Mouse (Mus musculus) C2C12 (cell line): ENCODE measurements around the gene Plekha5. TPM values are rescaled to one million over a fixed set of nuclear protein-coding genes. Genes with fewer than 3 reads are reported as not detected.

Experiments
- H3K27me3 ChIP-seq: one replicate; pipeline ENCODE4 v1.6.1; 2011; ENCODE audit not compliant: control insufficient read depth, insufficient read depth, insufficient read length
- H3K36me3 ChIP-seq: one replicate; pipeline ENCODE4 v1.6.1; 2011; ENCODE audit not compliant: control insufficient read depth, insufficient read depth
- H3K4me3 ChIP-seq: one replicate; pipeline ENCODE4 v1.5.1; 2011; ENCODE audit warnings: mild to moderate bottlenecking, control low read depth; ENCODE audit not compliant: poor library complexity, insufficient read depth, severe bottlenecking
- H3K79me2 ChIP-seq: one replicate; pipeline ENCODE4 v1.6.1; 2011; ENCODE audit not compliant: control insufficient read depth, insufficient read depth
- H3K79me3 ChIP-seq: one replicate; pipeline ENCODE4 v1.6.1; 2011; ENCODE audit warnings: low read depth, control low read depth
- H3ac ChIP-seq: one replicate; pipeline ENCODE3; 2011; ENCODE audit warnings: low read depth; ENCODE audit not compliant: control insufficient read depth, insufficient read length
- CEBPB ChIP-seq: IDR thresholded peaks from one replicate; pipeline ENCODE4 v1.6.1; 2011; ENCODE audit warnings: low read depth, mild to moderate bottlenecking, control low read depth, moderate library complexity
- CTCF ChIP-seq: IDR thresholded peaks from one replicate; pipeline ENCODE4 v1.5.1; 2011; ENCODE audit not compliant: control insufficient read depth, insufficient read depth, insufficient read length
- FOSL1 ChIP-seq: IDR thresholded peaks from one replicate; pipeline ENCODE4 v1.8.0; 2011; ENCODE audit warnings: mild to moderate bottlenecking, low read length; ENCODE audit not compliant: poor library complexity, insufficient read depth, severe bottlenecking
- MAX ChIP-seq: IDR thresholded peaks from one replicate; pipeline ENCODE4 v1.6.1; 2011; ENCODE audit warnings: mild to moderate bottlenecking, control low read depth
- MYOD1 ChIP-seq: IDR thresholded peaks from one replicate; pipeline ENCODE4 v1.6.1; 2011; ENCODE audit warnings: low read depth; ENCODE audit not compliant: control insufficient read depth, insufficient read length
- MYOG ChIP-seq: IDR thresholded peaks from one replicate; pipeline ENCODE4 v1.6.1; 2011; ENCODE audit not compliant: control insufficient read depth, insufficient read length; ENCODE audit errors: extremely low read depth
- USF1 ChIP-seq: IDR thresholded peaks from one replicate; pipeline ENCODE4 v1.6.1; 2011; ENCODE audit warnings: low read depth, mild to moderate bottlenecking, control low read depth, moderate library complexity
- polyA plus RNA-seq: library from polyadenylated mRNA; unstranded; fragments of >200 nt; fragmentation: generic; extraction: Trizol; gene quantifications from one replicate; pipeline ENCODE4 v1.2.1, GENCODE M21; 2012; ENCODE audit warnings: missing spikeins

Plekha5 gene
- polyA plus RNA-seq, 1 experiment, result 13.1 TPM

GRCm38 (mm10) chr6:140448010-140448739 is 24.3 kb downstream of the Plekha5 start:
- H3K4me3 ChIP-seq, result no peak overlapping the region
- no peak for TF ChIP-seq MYOD1
- no peak for TF ChIP-seq CEBPB
- TF ChIP-seq MYOG, result no peak
- TF ChIP-seq MAX, result no peak
- TF ChIP-seq CTCF, result no peak
- no peak for TF ChIP-seq USF1
- no peak for TF ChIP-seq FOSL1

DNA sequence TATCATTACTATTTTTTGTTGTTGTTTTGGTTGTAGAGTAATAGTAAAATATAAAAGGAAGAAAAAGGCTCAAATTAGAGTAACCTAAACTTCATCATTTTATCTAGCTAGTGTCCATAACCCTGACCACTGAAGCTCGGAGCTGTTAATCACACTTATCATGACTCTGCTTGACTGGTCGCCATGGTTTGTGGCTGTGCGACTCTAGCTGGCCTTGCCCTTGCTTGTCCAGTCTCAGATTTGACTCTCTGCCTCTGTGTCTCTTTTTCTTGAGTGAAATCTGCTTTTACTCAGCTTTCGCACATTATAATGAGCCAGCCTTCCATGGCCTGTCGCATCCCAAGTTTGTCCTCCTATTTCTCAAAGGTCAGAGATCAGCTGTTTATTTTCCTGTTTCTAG is 26.8 kb downstream of the Plekha5 start:
- Histone ChIP-seq H3ac (no peak overlapping the region), H3K79me3 (no peaks in the 10 kb centered on the region), H3K27me3 (no peaks in the 10 kb centered on the region), H3K36me3 (no peaks in the 10 kb centered on the region), H3K4me3 (no peak overlapping the region), H3K79me2 (peaks cover 3% of the 10 kb centered on the region)
- TF ChIP-seq FOSL1 (no peak), CTCF (no peak), USF1 (no peak), MAX (no peak), MYOG (no peak), MYOD1 (no peak), CEBPB (no peak)

More at GRCm38 (mm10) chr6:140448010-140448739, 24.3 kb downstream of the Plekha5 start:
- H3ac ChIP-seq, result no peak overlapping the region
- no peaks in the 10 kb centered on the region for H3K79me3 ChIP-seq
- H3K79me2 ChIP-seq, result no peaks in the 10 kb centered on the region
- no peaks in the 10 kb centered on the region for H3K36me3 ChIP-seq
- no peaks in the 10 kb centered on the region for H3K27me3 ChIP-seq

DNA sequence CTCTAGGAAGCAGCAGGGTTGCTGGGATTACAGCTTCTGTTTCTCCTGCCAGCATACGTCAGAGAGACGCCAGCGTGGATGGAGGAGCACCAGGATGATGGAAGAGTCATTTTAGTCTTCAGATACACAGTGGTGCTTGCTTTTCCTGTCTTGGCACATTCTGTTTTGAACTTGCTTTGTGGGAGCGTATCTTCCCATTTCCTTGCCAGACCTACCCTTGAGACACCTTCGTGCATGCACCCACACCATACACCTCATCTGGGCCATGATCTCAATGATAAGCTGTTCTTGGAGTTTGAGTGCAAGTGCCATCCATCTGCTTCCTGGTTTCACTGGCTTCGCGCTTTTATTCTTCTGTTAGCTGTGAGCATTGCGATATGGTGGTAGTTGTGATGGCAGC is 28.9 kb downstream of the Plekha5 start:
- Histone ChIP-seq H3K36me3 (no peaks in the 10 kb centered on the region), H3K79me3 (no peaks in the 10 kb centered on the region)

GRCm38 (mm10) chr6:140453454-140453853 is 29.6 kb downstream of the Plekha5 start:
- no peaks in the 10 kb centered on the region for H3K27me3 ChIP-seq
- H3K36me3 ChIP-seq, result no peaks in the 10 kb centered on the region
- TF ChIP-seq MYOG (no peak), MAX (no peak), MYOD1 (no peak), CEBPB (no peak), CTCF (no peak), FOSL1 (no peak), USF1 (no peak)
- H3K4me3 ChIP-seq, result no peak overlapping the region
- H3K79me2 ChIP-seq, result peaks cover 16% of the 10 kb centered on the region
- H3K79me3 ChIP-seq, result no peaks in the 10 kb centered on the region
- H3ac ChIP-seq, result no peak overlapping the region

More for the DNA sequence above, 28.9 kb downstream of the Plekha5 start:
- no peak overlapping the region for H3K4me3 ChIP-seq
- no peak overlapping the region for H3ac ChIP-seq
- H3K79me2 ChIP-seq, result peaks cover 16% of the 10 kb centered on the region
- no peaks in the 10 kb centered on the region for H3K27me3 ChIP-seq
- no peak for TF ChIP-seq USF1
- TF ChIP-seq CEBPB, result no peak
- no peak for TF ChIP-seq MYOD1
- no peak for TF ChIP-seq FOSL1
- TF ChIP-seq MYOG, result no peak
- no peak for TF ChIP-seq CTCF
- TF ChIP-seq MAX, result no peak

DNA sequence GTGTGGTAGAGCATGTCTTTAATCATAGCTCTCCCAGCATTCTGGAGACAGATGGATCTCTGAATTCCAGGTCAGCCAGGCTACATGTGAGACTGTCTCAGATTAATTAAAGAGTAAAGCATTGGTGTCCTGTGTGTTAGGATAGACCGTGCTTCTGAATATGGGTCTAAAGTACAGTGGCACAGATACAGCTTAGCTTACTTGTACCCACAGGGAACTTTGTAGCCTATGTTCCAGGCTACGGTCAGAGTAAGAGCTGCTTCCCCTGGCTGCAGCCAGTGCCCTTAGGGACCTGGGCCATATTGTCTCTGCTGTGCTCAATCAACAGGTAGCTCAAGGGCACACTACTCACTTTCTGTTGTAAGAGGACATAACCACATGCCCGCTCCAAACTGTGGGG is 30.5 kb downstream of the Plekha5 start:
- Histone ChIP-seq H3ac (no peak overlapping the region), H3K79me2 (peaks cover 16% of the 10 kb centered on the region), H3K36me3 (no peaks in the 10 kb centered on the region), H3K27me3 (no peaks in the 10 kb centered on the region), H3K79me3 (no peaks in the 10 kb centered on the region), H3K4me3 (no peak overlapping the region)
- no peak for TF ChIP-seq MYOD1
- no peak for TF ChIP-seq MYOG
- TF ChIP-seq USF1, result no peak
- TF ChIP-seq CTCF, result no peak
- no peak for TF ChIP-seq FOSL1
- TF ChIP-seq MAX, result no peak
- TF ChIP-seq CEBPB, result no peak

DNA sequence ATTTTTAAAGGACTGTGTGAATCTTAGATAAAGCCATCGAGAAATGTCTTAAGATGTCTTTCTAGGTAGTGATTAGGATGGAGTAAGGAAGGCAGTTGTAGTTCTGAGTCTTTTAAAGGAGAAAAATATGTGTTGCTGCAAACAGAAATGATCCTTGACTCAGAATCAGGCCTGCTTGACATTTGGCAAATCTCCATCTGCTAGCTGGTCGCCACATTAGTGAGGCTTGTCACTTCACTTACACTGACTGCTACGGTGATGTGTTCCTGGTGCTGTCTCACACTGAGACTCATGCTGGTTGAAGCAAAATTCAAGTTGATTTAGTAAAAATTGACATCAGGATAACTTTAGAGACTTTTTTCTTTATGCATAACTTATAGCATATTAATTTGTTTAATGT is 32.0 kb downstream of the Plekha5 start:
- Histone ChIP-seq H3K79me3 (no peaks in the 10 kb centered on the region), H3ac (no peak overlapping the region)
- TF ChIP-seq CEBPB, result no peak
- no peak for TF ChIP-seq FOSL1
- no peak for TF ChIP-seq MAX
- no peak for TF ChIP-seq MYOG
- TF ChIP-seq USF1, result no peak
- no peak for TF ChIP-seq CTCF
- TF ChIP-seq MYOD1, result no peak

More for the DNA sequence above, 32.0 kb downstream of the Plekha5 start:
- H3K4me3 ChIP-seq, result no peak overlapping the region
- no peaks in the 10 kb centered on the region for H3K27me3 ChIP-seq
- no peaks in the 10 kb centered on the region for H3K36me3 ChIP-seq
- peaks cover 16% of the 10 kb centered on the region for H3K79me2 ChIP-seq
